Mouse (Mus musculus): Measurements from ENCODE around the gene Shisal2a. TPM values are rescaled to one million over a fixed set of nuclear protein-coding genes. Genes with fewer than 3 reads are reported as not detected.

Shisal2a gene
- total RNA-seq (2012; rRNA removed) (not detected in 2 replicates), total RNA-seq (2014; rRNA removed) (not detected in 2 replicates), polyA plus RNA-seq (2012; ENCODE audit: insufficient read length, low read depth) (not detected in 2 replicates)

DNA sequence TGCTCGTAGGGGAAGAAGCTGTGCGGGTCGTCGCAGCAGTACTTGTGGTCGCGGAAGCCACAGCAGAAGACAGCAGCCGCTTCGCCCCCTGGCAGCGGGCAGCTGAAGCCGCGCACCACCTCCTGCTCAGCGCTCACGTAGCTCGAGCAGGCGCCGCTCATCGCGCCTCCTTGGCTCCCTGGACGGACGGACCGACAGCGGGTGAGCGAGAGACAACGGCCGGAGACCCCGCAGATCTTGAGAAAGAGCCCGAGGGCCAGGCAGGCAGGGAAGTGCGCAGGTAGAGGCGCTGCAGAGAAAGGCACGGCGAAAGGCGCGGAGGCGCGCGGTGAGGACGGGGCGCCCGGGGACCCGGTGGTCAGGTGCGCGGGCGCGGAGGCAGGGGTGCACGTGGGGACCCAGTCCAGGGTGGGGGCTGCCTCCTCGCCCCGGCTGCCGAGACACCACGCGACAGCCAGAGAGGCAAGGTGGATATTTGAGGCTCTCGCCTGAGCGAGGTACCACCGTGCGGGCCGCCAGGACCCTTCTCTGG is at the start of gene Shisal2a:
Gene Shisal2a, minus strand, starts transcription at position 167 of the 532 bp plus-strand sequence.
- dilution Hi-C loops (cut with MboI; ENCODE audit: extremely low pct_ligation_motif_present, extremely low pct_unique_long_range_greater_than_20kb, low sequenced_read_pairs), result no loop called here

GRCm38 (mm10) chr4:108431561-108431936 is 48.4 kb upstream of the Shisal2a start:
- Histone ChIP-seq H3K27me3 (replicated peaks) (no peaks in the 10 kb centered on the region), H3K4me3 (replicated peaks in 1 of 3; ENCODE audit: low read depth in 2 of 3, low read length in 2 of 3, poor library complexity in 1 of 3) (no peak overlapping the region), H3K4me1 (ENCODE audit: control insufficient read depth in 1 of 2, insufficient read depth in 2 of 2) (peaks cover 0 to 11% of the 10 kb centered on the region in 2 experiments; a peak in 2 of 4 replicates), H3K79me2 (replicated peaks; ENCODE audit: control insufficient read depth, extremely low read depth, insufficient read depth, poor library complexity, severe bottlenecking) (no peaks in the 10 kb centered on the region; the same call in 1 of the 2 replicates), H3K4me2 (ENCODE audit: insufficient read depth, low read depth, poor library complexity, severe bottlenecking) (no peak overlapping the region), H3K36me3 (replicated peaks in 1 of 2; ENCODE audit: control insufficient read depth in 1 of 2, insufficient read depth in 1 of 2, low read length in 1 of 2) (no peaks in the 10 kb centered on the region), H3K9me3 (replicated peaks; ENCODE audit: low read length) (no peaks in the 10 kb centered on the region), H3K9ac (ENCODE audit: insufficient read depth, low read depth) (no peak overlapping the region), H3K27ac (ENCODE audit: insufficient read depth, low read depth) (no peak overlapping the region)
- TF ChIP-seq KAT2A (IDR thresholded peaks at IDR 0.05; ENCODE audit: insufficient replicate concordance, low read length) (no peak), TCF12 (IDR thresholded peaks at IDR 0.05; ENCODE audit: low read depth, low read length) (no peak), CHD1 (IDR thresholded peaks at IDR 0.05; ENCODE audit: low read depth, low read length) (no peak), SMC3 (IDR thresholded peaks at IDR 0.05; ENCODE audit: low read depth, low read length) (no peak), MAZ (IDR thresholded peaks at IDR 0.05; ENCODE audit: low read depth, low read length) (no peak), ELF1 (IDR thresholded peaks at IDR 0.05; ENCODE audit: low read depth, low read length) (no peak), MEF2A (IDR thresholded peaks at IDR 0.05; ENCODE audit: borderline replicate concordance, low read depth, low read length) (no peak), NRF1 (IDR thresholded peaks at IDR 0.05; ENCODE audit: low read depth, low read length) (no peak), HCFC1 (IDR thresholded peaks at IDR 0.05; ENCODE audit: low read depth, low read length) (no peak), POLR2A (IDR thresholded peaks at IDR 0.05; ENCODE audit: low read depth, low read length) (no peak), GABPA (IDR thresholded peaks at IDR 0.05; ENCODE audit: insufficient replicate concordance, low read depth, low read length) (no peak), JUND (conservative IDR thresholded peaks at IDR 0.05; ENCODE audit: low read depth, low read length) (no peak), ZKSCAN1 (IDR thresholded peaks at IDR 0.05; ENCODE audit: borderline replicate concordance, low read depth, low read length) (no peak)
- no peak for DNase-seq (ENCODE audit: extremely low read depth)
- dilution Hi-C loops (cut with MboI; ENCODE audit: extremely low pct_ligation_motif_present, extremely low pct_unique_long_range_greater_than_20kb, low sequenced_read_pairs) (no loop called here), in situ Hi-C loops (cut with MboI; ENCODE audit: low pct_ligation_motif_present, low pct_unique_long_range_greater_than_20kb, low sequenced_read_pairs) (no loop called here)

More for the DNA sequence above, at the start of gene Shisal2a:
- DNase-seq (ENCODE audit: extremely low read depth), result no peak
- Histone ChIP-seq H3K79me2 (replicated peaks; ENCODE audit: control insufficient read depth, extremely low read depth, insufficient read depth, poor library complexity, severe bottlenecking) (no peaks in the 10 kb centered on the region), H3K9ac (ENCODE audit: insufficient read depth, low read depth) (no peak within 1 kb of the TSS), H3K27ac (ENCODE audit: insufficient read depth, low read depth) (no peak within 1 kb of the TSS), H3K4me2 (ENCODE audit: insufficient read depth, low read depth, poor library complexity, severe bottlenecking) (no peak within 1 kb of the TSS), H3K4me1 (ENCODE audit: control insufficient read depth in 1 of 2, insufficient read depth in 2 of 2) (peaks cover 10 to 11% of the 10 kb centered on the region in 2 experiments), H3K4me3 (replicated peaks in 1 of 3; ENCODE audit: low read depth in 2 of 3, low read length in 2 of 3, poor library complexity in 1 of 3) (no peak within 1 kb of the TSS), H3K9me3 (replicated peaks; ENCODE audit: low read length) (no peaks in the 10 kb centered on the region), H3K27me3 (replicated peaks) (no peaks in the 10 kb centered on the region), H3K36me3 (replicated peaks in 1 of 2; ENCODE audit: control insufficient read depth in 1 of 2, insufficient read depth in 1 of 2, low read length in 1 of 2) (no peaks in the 10 kb centered on the region)
- in situ Hi-C loops (cut with MboI; ENCODE audit: low pct_ligation_motif_present, low pct_unique_long_range_greater_than_20kb, low sequenced_read_pairs), result no loop called here
- no peak for TF ChIP-seq RCOR1 (conservative IDR thresholded peaks at IDR 0.05; ENCODE audit: low read depth, low read length)
- no peak for TF ChIP-seq CHD2 (IDR thresholded peaks at IDR 0.05; ENCODE audit: low read length)
- no peak for TF ChIP-seq MAZ (IDR thresholded peaks at IDR 0.05; ENCODE audit: low read depth, low read length)
- no peak for TF ChIP-seq BHLHE40 (IDR thresholded peaks at IDR 0.05; ENCODE audit: low read depth, low read length)
- TF ChIP-seq ZC3H11A (IDR thresholded peaks at IDR 0.05; ENCODE audit: low read depth, low read length), result no peak

Data from CH12.LX (cell line).